Mouse (Mus musculus): ENCODE results near the gene Amz2.
"Not testable (repeated sequence)": the region's sequence is repeated elsewhere in the genome, so short reads cannot be mapped to it uniquely, and the experiment has no call there.

The Amz2 gene

DNA sequence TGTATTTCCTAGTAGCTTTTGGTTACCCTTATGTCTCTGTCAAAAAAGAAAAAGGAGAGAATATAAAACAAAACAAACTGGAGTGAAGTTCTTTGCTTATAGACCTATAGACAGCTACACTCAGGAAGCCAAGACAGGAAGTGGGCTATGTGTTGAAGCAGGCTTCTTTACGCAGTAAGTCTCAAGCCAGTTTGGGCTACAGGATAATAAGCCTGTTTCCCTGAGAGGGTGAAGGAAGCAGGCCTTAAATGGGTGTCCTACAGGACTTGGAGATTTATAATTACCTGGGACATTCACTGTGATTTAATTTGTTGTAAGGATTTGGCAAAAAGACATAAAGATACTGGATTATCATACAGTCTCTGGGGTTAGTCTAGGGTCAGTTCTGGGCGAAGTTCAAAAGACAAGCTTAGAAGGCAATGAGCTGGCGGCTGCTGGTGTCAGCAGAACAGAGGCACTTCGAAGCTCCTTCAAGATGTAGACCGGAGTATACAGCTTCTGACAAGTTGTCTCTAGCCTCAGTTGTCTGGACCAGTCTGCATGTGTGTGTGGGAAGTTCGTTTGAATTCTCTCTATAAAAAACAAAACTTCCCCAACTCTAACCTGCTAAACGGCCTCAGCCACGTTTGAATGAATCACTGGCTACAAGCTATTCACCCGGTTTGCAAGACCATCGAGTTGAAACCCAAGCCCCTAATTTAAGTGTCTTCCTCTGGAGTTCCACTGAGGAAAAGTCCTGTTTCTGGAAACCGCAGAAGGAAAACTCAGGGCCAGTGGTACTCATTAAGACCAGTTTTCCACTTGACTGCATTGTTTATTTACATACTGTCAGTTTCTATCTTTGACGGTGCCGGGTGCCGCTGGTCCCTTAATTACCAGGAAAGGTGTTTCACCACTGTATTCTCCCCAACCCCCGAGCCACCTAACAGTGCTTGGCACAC is 45.4 kb downstream of the Amz2 start:
- no peak for DNase-seq (ENCODE audit: low read depth)

DNA sequence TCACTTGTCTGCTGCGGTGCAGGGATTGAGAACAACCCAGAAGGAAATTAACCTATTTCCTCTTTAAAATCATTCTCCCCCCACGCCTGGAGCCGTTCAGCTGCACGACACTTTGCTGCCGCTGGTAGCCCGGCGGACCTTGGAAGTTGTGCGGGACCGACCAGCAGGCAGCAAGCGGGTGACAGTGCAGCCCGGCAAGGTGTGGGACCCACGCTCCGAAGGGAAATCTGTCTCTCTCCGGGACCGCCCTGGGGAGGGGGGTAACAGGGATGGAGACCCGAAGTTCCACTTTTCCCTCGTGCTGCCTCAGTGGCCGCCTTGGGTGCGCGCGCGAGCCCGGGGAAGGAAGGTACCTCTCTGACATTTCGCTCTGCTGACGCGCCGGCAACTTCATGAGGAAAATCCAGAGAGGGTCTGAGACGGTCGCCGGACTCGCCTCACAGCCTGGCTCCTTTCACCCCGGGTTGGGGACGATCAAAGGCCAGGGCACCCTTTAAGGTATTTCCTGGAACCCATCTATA is 46.5 kb downstream of the Amz2 start:
- DNase-seq (ENCODE audit: low read depth) = no peak

DNA sequence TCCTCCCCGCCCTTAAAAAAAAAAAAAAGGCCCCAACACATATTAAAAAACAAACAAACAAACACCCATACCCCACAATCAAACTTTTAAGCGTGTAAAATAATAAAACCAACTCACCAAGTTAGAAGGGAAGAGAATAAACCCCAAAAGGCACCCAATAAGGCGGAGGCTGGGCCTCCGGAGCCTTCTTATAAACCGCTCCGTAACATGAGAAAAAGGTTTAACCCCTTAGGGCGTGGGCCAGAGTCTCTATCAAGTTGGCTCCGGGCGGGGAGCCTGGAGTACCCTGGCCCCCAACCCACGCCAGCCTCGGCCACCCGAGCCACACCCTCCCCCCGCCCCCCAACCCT is 47.0 kb downstream of the Amz2 start:
- no peak for DNase-seq (ENCODE audit: low read depth)

DNA sequence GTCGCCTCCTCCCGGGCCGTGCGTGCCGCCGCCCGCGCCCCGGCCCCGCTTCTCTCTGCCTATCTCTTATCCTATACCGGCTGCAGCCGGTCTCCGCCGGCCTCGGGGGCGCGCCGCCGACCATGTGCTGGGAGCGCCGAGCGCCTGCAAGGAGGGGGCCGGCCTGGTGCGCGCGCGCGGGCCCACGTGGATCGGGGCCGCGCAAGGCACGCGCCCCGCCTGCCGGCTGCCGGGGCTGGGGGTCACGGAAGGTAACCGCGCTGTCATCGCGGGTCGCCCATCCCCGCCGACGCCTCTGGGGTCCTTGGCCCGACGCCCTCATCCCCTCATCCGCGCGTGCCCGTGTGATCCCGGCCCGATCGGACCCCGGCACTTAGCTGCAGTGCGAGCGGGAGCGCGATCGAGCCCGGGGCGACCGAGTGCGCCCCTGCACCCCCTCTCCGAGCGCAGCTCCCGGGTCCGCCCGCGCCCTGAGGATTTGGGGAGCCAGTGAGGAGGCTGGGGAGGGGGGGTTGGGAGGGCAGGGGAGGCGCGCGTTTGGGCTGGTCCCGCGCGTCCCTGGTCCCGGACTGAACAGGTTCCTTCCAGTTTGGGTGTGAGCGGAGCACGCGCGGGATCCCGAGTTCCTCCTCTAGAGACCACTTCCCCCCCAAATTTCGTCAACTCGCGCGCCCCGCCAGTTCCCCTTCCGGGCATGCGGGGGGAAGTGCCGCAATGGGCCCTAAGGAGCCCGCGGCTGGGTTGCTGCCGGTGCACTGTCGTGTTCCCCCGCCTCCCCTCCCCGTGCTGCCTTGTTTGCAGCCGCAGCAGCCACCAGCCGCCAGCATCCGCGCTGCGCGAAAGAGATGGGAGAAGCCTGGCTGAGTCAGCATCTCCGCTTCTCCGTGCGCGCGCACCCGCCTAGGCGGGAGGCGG is 47.7 kb downstream of the Amz2 start, which contains the start of the genes Arsg and Slc16a6:
Gene Arsg, plus strand, starts transcription at position 204 of the 915 bp plus-strand sequence.
Gene Slc16a6, minus strand, starts transcription at position 428 of the 915 bp plus-strand sequence.
- peak; percentile 63 for DNase-seq (ENCODE audit: low read depth)

DNA sequence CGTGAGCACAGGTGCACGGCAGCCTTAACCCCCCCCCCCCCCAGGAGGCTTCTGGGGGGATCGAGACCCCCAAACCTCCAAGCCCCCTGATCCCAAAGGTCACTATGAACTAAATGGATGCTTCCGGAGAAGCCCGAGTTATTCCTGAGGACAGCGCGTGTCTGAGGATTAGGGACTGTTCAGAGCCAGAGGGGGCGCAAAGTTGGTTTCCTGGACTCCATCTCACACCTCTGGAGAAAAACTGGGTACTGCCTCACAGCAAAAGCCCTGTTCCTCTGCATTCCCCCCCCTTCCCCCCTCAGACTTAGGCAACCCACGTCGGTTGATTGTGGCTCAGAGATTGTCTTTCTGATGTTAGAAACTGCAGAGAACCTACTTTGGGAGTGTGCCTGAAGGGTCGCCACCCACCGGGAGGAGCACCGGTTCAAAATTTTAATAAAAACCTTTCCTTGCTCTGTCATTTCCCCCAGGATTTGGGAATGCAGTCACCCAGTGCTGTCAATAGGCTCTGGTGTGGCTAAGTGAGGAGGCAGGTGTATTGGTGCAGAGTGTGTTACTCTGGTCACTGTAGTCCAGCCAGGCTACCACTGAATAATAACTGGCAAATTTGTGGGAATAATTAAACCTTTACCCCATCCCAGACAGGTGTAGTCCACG is 48.5 kb downstream of the Amz2 start:
- DNase-seq (ENCODE audit: low read depth) = no peak

DNA sequence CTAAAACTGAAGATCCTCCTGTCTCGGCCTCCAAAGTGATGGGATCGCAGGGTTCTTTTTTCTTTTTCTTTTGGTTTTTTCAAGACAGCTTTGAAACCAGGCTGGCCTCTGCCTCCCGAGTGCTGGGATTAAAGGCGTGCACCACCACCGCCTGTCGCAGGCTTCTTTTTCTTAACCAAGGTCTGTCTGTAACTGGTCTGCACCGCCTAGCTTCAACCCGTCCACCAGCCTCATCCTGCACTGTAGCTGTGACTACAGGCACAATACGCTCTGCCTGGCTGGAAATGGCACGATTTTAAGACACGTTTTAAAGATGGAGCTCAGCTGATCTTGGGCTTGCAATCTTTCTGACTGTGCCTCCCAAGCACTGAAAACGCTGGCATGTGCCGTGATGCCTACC is 49.1 kb downstream of the Amz2 start:
- DNase-seq (ENCODE audit: low read depth) = no peak

DNA sequence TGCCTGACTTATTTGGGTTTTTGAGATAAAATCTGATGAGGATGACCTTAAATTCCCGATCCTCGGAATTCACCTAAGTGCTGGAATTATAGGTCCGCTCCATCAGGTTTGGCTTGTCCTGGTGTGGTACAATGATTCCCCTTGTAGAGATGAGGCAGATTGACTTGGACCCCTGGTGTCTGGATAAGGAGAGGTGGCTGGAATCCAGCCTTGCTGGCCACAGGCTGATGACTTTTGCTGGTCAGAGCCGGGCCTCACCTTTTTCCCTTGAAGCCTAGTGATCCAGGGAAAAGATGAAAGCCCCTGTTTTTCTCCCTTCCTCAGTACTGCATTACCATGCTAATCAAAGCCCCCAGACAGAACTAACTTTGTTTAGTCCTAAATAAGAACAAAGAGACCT is 50.0 kb downstream of the Amz2 start:
- DNase-seq (ENCODE audit: low read depth) = no peak

DNA sequence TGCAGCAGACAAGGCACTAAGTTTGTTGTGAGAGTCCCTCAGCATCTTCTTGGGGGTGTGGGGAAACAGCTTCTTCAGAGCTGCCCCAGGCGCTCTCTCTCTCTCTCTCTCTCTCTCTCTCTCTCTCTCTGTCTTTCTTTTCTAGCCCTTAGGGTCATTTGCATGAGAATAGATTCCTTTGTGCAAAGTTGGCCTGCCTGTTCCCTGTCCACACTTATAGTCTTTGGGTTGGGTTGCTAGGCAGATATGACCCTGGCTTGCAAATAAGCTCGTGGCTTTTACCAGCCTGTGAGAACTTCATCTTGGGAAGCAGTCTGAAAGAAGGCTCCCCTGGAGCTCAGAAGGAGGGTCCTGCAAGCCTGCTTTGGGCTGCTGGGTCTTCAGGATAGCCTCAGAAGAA is 50.5 kb downstream of the Amz2 start:
- no peak for DNase-seq (ENCODE audit: low read depth)

DNA sequence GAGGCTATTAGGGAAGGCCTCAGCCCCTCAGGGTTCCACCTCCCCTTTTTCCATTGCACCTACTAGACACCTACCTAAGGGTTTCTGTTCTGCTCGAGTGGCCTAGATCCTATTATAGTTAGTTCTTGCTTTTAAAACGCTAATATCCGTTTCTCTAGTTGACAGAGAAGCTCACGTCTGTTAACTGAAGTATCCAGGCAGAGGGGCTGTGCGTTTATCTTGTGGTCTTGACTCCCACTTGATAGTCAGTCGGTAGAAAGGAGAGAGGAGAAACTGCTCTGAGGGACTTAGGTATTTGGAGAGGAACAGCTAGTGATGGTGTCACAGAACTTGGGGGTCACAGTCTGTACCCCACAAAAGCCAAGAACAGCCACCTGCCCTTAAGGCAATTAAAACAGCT is 50.9 kb downstream of the Amz2 start:
- DNase-seq (ENCODE audit: low read depth) = no peak

DNA sequence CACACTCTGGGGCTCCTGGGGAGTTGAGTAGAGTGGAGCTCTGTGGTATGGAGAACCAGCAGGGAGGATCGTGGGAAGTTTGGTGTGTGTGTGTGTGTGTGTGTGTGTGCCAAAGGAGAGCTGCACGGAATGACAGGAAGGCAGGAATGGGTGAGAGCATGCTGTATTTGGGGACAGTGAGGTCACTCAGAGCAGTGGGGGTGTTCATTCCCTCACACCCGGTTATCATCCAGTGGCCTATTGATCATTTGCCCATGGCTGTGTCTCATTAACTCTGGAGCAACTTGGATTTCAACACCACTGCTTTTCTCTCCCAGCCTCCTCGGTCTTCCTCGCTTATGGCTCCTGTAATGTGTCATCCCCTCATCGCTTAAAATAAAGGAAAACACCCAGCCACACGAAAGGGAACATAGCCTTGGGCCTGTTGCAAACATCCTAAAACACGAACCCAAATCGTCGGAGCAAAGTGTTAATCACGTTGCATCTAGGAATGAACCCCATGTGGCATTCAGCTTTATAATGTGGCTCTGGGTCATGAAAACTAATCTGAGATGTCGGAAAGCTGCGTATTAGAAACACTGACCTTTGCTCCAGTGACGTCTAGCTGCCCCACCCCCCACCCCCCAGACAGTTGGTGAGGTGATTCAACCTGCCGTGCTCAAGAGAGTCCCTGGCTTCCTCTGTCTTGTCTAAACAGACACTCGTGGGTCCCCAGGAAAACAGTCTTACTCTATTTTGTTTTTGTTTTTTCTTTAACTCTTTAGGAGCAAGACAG is 52.0 kb downstream of the Amz2 start:
- DNase-seq (ENCODE audit: low read depth) = no peak

DNA sequence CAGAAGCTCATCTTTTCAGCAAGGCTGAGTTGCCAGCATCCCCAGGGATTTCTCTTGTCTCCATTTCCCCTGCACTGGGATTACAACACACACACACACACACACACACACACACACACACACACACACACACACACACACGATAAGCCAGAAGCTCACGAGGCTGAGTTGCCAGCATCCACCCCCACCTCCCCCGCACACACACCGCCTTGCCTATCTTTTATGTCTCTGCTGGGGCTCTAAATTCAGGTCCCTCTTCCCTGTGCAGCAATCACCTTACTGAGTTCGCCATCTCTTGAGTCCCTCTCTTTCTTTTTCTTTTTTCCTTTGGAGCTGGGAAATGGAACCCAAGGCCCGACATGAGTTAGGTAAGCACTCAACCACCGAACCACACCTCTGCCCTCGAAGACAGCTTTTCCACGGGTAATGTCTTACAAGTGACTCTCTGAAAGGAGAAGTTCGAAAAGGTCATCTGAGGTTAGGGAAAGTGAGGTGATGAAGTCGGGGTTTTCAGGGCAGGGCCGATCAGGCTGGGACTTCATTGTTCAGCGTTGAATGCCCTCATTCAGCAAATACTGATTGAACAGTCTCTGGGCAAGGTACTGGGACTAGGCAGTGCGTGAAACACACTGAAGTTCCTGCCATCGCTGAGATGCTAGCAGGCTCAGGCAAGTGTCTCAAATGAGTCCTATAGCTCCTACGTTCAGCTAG is 54.0 kb downstream of the Amz2 start:
- no peak for DNase-seq (ENCODE audit: low read depth)

DNA sequence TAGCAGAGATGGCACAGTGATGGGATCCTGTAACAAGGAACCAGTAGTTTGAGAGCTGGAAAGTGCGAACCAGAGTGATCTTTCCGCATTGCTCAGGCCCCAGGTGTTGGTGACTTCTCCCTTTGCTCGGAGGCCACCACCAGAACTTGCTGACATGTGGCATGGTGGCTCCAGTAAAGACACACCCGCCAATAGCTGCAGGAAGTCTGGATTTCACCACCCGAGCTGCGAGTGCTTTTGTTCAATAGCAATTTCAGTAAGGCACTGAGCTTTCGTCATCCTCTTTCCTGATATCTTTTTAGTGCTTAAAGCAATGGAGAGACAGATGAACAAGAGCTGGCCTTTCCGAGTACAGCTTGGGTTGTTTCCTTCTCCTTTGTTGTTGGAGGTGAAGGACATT is 54.7 kb downstream of the Amz2 start:
- no peak for DNase-seq (ENCODE audit: low read depth)

DNA sequence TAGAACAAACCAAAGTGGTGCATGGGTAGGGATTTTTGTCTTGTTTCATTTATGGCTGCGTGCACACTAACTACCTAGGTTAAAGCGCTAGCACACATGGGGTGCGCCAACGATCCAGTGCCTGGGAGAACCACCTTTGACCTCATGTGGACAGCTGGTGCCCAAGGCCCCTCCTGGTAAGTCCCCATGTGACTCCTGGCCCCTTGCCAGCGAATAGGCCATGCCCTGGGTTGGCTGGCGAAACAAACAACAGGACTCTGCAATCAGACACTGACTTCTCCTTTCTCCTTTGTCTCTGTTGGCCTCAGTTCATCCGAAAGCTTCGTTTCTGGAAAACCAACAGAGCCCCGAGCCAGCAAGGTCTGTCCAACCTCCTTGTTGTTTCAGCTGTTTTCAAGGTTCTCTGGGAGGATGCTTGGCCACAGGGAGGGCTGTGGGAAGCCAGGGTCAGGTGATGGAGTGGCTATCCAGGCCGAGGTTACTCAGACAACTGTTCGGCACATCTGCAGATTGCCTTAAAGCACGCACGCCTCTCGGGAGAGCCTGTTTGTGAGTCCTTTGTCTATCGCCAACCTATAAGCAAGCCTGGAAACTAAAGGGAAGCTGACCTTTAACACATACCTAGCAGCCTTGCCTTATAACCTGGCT is 59.8 kb downstream of the Amz2 start:
- DNase-seq (ENCODE audit: low read depth) = no peak

DNA sequence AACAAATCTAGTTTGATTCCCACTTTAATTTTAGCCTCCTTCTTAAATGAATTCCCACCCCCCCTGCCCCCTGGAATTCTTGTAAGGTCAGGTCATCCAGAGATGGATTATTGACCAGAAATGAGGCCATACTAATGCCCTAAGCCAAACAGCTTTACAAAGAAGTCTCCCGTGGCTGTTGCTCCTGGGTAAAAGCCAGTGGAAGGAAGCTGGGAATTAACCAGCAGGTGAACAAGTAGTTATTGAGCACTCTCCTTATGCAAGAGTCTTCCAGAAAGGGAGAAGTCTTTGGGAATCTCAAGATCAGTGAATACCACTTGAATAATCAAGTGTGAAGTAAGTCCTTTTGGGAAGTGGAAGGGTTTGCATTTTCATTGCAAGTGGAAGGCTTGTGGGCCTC is 61.4 kb downstream of the Amz2 start:
- no peak for DNase-seq (ENCODE audit: low read depth)

DNA sequence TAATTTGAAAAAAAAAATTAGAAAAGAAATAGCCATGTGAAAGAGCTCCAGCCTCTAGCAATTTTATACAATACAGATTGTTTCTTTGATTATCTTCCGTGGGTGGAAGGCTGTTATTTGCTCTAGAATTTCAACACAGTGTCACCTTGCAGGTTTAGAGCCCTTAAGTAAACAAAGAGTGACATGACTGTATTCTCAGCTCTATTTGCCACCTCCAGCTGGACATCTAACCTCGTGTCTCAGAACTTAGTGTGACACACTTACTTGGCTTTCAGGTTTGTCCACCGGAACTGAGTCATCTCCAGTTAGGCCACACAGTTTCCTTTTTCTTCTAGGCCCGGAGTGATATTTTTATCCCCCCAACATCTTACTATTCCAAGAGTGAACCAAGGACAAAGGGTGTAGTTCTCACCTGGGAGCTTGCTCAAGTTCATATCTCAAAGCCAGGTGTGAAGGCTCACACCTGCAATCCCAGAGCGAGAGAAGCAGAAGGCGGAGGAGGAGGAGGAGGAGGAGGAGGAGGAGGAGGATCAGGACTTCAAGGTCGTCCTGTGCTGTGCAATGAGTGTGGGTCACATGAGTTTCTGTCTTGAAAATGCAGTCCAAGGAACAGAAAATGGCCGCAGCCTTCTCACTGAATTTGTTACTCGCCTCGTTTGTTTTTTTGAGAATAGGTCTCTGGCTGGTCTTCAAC is 62.4 kb downstream of the Amz2 start:
- DNase-seq (ENCODE audit: low read depth) = no peak

DNA sequence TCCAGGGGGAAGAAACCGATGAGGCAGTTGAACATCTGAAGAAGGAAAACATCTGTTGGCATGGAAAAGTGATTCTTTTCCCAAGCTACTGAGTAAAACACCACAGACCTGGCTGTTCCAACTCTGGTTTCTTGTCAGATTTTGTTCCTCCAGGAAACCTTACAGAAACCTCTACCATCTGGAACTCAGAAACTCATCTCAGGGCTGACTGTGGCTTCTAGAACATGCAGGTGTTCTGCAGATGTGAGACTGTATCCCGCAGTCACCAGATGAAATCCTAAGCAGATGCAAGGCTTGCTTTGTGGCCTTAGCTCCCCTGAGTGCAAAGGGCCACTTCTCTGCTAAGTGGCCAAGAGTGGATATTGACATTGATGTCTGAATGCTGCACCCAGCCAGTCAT is 64.0 kb downstream of the Amz2 start:
- no peak for DNase-seq (ENCODE audit: low read depth)

DNA sequence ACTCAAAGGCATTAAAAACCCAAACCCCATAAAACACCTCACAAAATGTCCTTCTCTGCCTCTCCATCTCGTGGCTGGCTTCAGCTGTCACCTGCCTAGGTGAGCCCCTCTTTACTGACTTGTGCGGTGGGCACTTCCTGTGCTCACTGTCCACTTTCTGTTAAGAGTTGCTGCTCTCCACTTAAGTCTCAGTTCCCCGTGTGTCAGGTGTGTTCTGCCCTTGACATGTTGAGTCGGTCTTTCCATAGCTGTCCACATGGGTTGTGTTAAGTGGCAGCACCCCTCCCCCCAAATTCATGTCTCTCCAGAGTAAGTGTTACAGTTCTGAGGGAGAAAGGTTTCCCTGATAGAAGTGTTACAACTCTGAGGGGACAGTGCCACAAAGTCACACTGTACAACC is 66.1 kb downstream of the Amz2 start:
- no peak for DNase-seq (ENCODE audit: low read depth)

DNA sequence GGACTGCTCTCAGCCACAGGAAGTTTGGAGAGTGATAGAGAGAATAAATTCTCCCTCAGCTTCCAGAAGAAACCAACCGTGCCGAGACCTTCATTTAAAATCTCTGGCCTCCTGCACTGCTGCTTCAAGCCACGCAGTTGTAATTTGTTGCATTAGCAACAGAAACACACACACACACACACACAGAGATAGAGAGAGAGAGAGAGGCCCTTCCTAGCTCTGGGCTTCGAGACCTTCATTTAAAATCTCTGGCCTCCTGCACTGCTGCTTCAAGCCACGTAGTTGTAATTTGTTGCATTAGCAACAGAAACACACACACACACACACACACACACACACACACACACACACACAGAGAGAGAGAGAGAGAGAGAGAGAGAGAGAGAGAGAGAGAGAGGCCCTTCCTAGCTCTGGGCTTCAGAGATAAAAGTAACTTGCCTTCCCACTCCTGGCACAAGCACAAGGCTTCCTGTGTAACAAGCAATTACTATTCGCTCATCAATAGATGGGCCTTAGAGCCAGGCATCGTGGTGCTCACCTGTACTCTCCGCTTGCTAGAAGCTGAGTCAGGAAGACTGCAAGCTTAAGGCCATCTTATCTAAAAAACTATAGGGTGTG is 67.2 kb downstream of the Amz2 start:
- not testable (repeated sequence) for DNase-seq (ENCODE audit: low read depth)

All from NIH3T3 (cell line).